Mouse (Mus musculus): ENCODE measurements at regions not wholly inside any gene's neighbourhood (a gene's known extent, or its start where the extent isn't known, plus 50 kb on each side); places are given as distances from the start of the nearest gene placed in this dataset.

GRCm38 (mm10) chr16:21321188-21322070 lies 101.5 kb upstream of the Vps8 start:
- TF ChIP-seq EP300 (IDR thresholded peaks at IDR 0.05; ENCODE audit: low read depth): no peak
- peak; percentile 43 for TF ChIP-seq CTCF (IDR thresholded peaks at IDR 0.05; ENCODE audit: low read depth)
